Comparison of ENCODE assay signal across 22 mouse cellular contexts in genomic region chr2:57812996-57813395, GRCm38 (mm10).
DNase-seq lines count a peak whose midpoint lies in the region; ATAC-seq lines count a peak whose summit lies in the region.
"Had no signal": no experiment of that assay in that cellular context is flagged by ENCODE, and none has a peak within 500 bp of the region (broad histone marks: within the 10 kb centered on the region; RNA-seq: fewer than 3 reads in every experiment).

No protein-coding gene starts in this region.

- no peaks in the 10 kb centered on the region for H3K36me3 ChIP-seq in forebrain, embryonic 11.5 days (ENCODE audit: control insufficient read depth, insufficient read depth, low read length)
- H3K36me3 ChIP-seq in forebrain, embryonic 10.5 days (replicated peaks): no peaks in the 10 kb centered on the region
- H3K36me3 ChIP-seq in forebrain, embryonic 12.5 days (replicated peaks): no peaks in the 10 kb centered on the region
- no peaks in the 10 kb centered on the region for H3K36me3 ChIP-seq in forebrain, embryonic 15.5 days
- H3K36me3 ChIP-seq: hindbrain, embryonic 12.5 days; hindbrain, embryonic 15.5 days had no signal

- no peak for DNase-seq in forebrain, embryonic 11.5 days (ENCODE audit: low spot score)
- DNase-seq in forebrain, embryonic 10.5 days (ENCODE audit: extremely low spot score, low spot score): no peak
- DNase-seq in spleen, postnatal 14 days (ENCODE audit: low spot score in 2 of 2): no peak
- no peak for DNase-seq in right cerebral cortex, postnatal 14 days
- DNase-seq: adrenal gland, adult 8-10 months; adrenal gland, postnatal 25 days; cerebellum, adult 11 months; cerebellum, adult 2 months; cerebellum, adult 9-11 months; cerebellum, postnatal 25 days; embryo, embryonic 11 days; gastrocnemius, adult 2 months; gastrocnemius, postnatal 14 days; heart, adult 11 months had no signal

- 0 out of 2 replicates have a peak, but pooled peaks have one; percentile 39 for ATAC-seq in forebrain, embryonic 11.5 days (replicated peaks; ENCODE audit: low FRiP score)
- ATAC-seq in forebrain, embryonic 12.5 days (ENCODE audit: low FRiP score): peak; percentile 61; the same call in 1 of the 2 replicates
- ATAC-seq in forebrain, embryonic 15.5 days (replicated peaks): peak; percentile 85
- ATAC-seq in monocyte, adult 5-6 weeks (replicated peaks; ENCODE audit: insufficient number of reproducible peaks, low FRiP score, low TSS enrichment, poor library complexity, severe bottlenecking): no peak
- ATAC-seq: activated CD4-positive, CD25-positive, alpha-beta regulatory T cell, adult 4 months; intestine, postnatal 0 days had no signal

- H3K4me2 ChIP-seq in forebrain, embryonic 11.5 days (ENCODE audit: low read depth, low read length, severe bottlenecking): no peak overlapping the region
- H3K4me2 ChIP-seq in forebrain, embryonic 12.5 days: no peak overlapping the region
- H3K4me2 ChIP-seq in forebrain, embryonic 15.5 days (replicated peaks): no peak overlapping the region
- H3K4me2 ChIP-seq: heart, embryonic 11.5 days; hindbrain, embryonic 12.5 days; hindbrain, embryonic 15.5 days had no signal

- H3K4me3 ChIP-seq in forebrain, embryonic 11.5 days (ENCODE audit: low read depth, low read length): no peak overlapping the region
- no peak overlapping the region for H3K4me3 ChIP-seq in forebrain, embryonic 10.5 days
- H3K4me3 ChIP-seq in forebrain, embryonic 12.5 days (replicated peaks): no peak overlapping the region
- H3K4me3 ChIP-seq in forebrain, embryonic 15.5 days: no peak overlapping the region
- H3K4me3 ChIP-seq: gastrocnemius, adult 2 months; hindbrain, embryonic 12.5 days; hindbrain, embryonic 15.5 days had no signal

- WGBS in forebrain, embryonic 11.5 days: 53% methylated on average over 1 of the region's 1 CpGs
- 81% methylated on average over 1 of the region's 1 CpGs for WGBS in forebrain, embryonic 10.5 days
- WGBS in forebrain, embryonic 12.5 days: 43% methylated on average over 1 of the region's 1 CpGs
- 18% methylated on average over 1 of the region's 1 CpGs for WGBS in forebrain, embryonic 15.5 days

- H3K9ac ChIP-seq in forebrain, embryonic 11.5 days (ENCODE audit: low read length): no peak overlapping the region
- no peak overlapping the region for H3K9ac ChIP-seq in forebrain, embryonic 12.5 days
- H3K9ac ChIP-seq in forebrain, embryonic 15.5 days (replicated peaks): no peak overlapping the region
- H3K9ac ChIP-seq: hindbrain, embryonic 12.5 days; hindbrain, embryonic 15.5 days had no signal

- no peak overlapping the region for H3K27ac ChIP-seq in forebrain, embryonic 11.5 days (ENCODE audit: low read depth, low read length)
- H3K27ac ChIP-seq in forebrain, embryonic 10.5 days: no peak overlapping the region
- H3K27ac ChIP-seq in forebrain, embryonic 12.5 days: no peak overlapping the region
- no peak overlapping the region for H3K27ac ChIP-seq in forebrain, embryonic 15.5 days (replicated peaks)
- H3K27ac ChIP-seq: gastrocnemius, adult 2 months; hindbrain, embryonic 12.5 days; hindbrain, embryonic 15.5 days had no signal

- no peaks in the 10 kb centered on the region for H3K27me3 ChIP-seq in forebrain, embryonic 11.5 days (ENCODE audit: control insufficient read depth, insufficient read depth, low read length)
- no peaks in the 10 kb centered on the region for H3K27me3 ChIP-seq in forebrain, embryonic 10.5 days (ENCODE audit: poor library complexity, severe bottlenecking)
- 0 out of 2 replicates have a peak, but pooled peaks cover 3% of the 10 kb centered on the region for H3K27me3 ChIP-seq in forebrain, embryonic 12.5 days
- H3K27me3 ChIP-seq in forebrain, embryonic 15.5 days: no peaks in the 10 kb centered on the region
- H3K27me3 ChIP-seq: hindbrain, embryonic 12.5 days; hindbrain, embryonic 15.5 days had no signal

- no peaks in the 10 kb centered on the region for H3K9me3 ChIP-seq in forebrain, embryonic 11.5 days (ENCODE audit: control insufficient read depth, low read length)
- H3K9me3 ChIP-seq in forebrain, embryonic 10.5 days: no peaks in the 10 kb centered on the region
- no peaks in the 10 kb centered on the region for H3K9me3 ChIP-seq in forebrain, embryonic 12.5 days
- no peaks in the 10 kb centered on the region for H3K9me3 ChIP-seq in forebrain, embryonic 15.5 days
- H3K9me3 ChIP-seq: hindbrain, embryonic 12.5 days; hindbrain, embryonic 15.5 days had no signal

- H3K4me1 ChIP-seq in forebrain, embryonic 11.5 days (replicated peaks; ENCODE audit: control insufficient read depth, insufficient read depth, low read length): no peaks in the 10 kb centered on the region
- no peaks in the 10 kb centered on the region for H3K4me1 ChIP-seq in forebrain, embryonic 10.5 days
- H3K4me1 ChIP-seq in forebrain, embryonic 12.5 days: no peaks in the 10 kb centered on the region
- 0 out of 2 replicates have a peak, but pooled peaks cover 10% of the 10 kb centered on the region for H3K4me1 ChIP-seq in forebrain, embryonic 15.5 days
- H3K4me1 ChIP-seq: hindbrain, embryonic 12.5 days; hindbrain, embryonic 15.5 days had no signal
